Mouse (Mus musculus) MEL (cell line): Measurements from ENCODE around the gene Fmo5. TPM values are rescaled to one million over a fixed set of nuclear protein-coding genes. Genes with fewer than 3 reads are reported as not detected.

Source experiments
- DNase-seq: peaks from one replicate; pipeline ENCODE4 v3.0.0; 2011; ENCODE audit warnings: low read depth, low spot score
- H3K27ac ChIP-seq: 2 replicates; pipeline ENCODE4 v1.5.1; 2012; ENCODE audit warnings: low read depth, mild to moderate bottlenecking, control low read depth, low read length, moderate library complexity; ENCODE audit not compliant: control insufficient read depth
- H3K27me3 ChIP-seq, 2 experiments: fragments of 150-350 bp in 1 of 2; sonication (generic) in 1 of 2; 2 replicates each; pipeline ENCODE4 v1.6.1; 2012; ENCODE audit warnings: low read length in 2 of 2, mild to moderate bottlenecking in 2 of 2, improper control_type of control experiment in 1 of 2, moderate library complexity in 1 of 2; ENCODE audit not compliant: insufficient read depth in 2 of 2, control insufficient read depth in 1 of 2
- H3K36me3 ChIP-seq, 2 experiments: 2 replicates each; pipeline ENCODE4 v1.6.1; 2012 to 2014; ENCODE audit warnings: low read length in 2 of 2, improper control_type of control experiment in 1 of 2, inconsistent platforms in 1 of 2, mild to moderate bottlenecking in 1 of 2; ENCODE audit not compliant: insufficient read depth in 2 of 2, control insufficient read depth in 1 of 2
- H3K4me1 ChIP-seq, 2 experiments: fragments of 150-350 bp in 1 of 2; sonication (generic) in 1 of 2; 2 replicates each; pipeline ENCODE4 v1.6.1; 2012; ENCODE audit warnings: low read length in 2 of 2, improper control_type of control experiment in 1 of 2, mild to moderate bottlenecking in 1 of 2; ENCODE audit not compliant: insufficient read depth in 2 of 2, control insufficient read depth in 1 of 2
- H3K4me3 ChIP-seq, 2 experiments: fragments of 150-350 bp in 1 of 2; sonication (generic) in 1 of 2; 2 replicates each; pipeline ENCODE4 v1.5.1; 2012; ENCODE audit warnings: low read depth in 2 of 2, low read length in 2 of 2, mild to moderate bottlenecking in 2 of 2, moderate library complexity in 2 of 2, control low read depth in 1 of 2, improper control_type of control experiment in 1 of 2; ENCODE audit not compliant: control insufficient read depth in 1 of 2, insufficient read depth in 1 of 2
- H3K79me2 ChIP-seq: 2 replicates; pipeline ENCODE4 v1.6.1; 2012; ENCODE audit warnings: mild to moderate bottlenecking, low read length, moderate library complexity; ENCODE audit not compliant: control insufficient read depth, poor library complexity, insufficient read depth
- H3K9ac ChIP-seq: 2 replicates; pipeline ENCODE4 v1.6.1; 2012; ENCODE audit warnings: low read depth, mild to moderate bottlenecking, control low read depth, low read length, moderate library complexity; ENCODE audit not compliant: control insufficient read depth, poor library complexity, severe bottlenecking
- H3K9me3 ChIP-seq: fragments of 150-350 bp; sonication (generic); replicated peaks from 2 replicates; pipeline ENCODE4 v1.6.1; 2012; ENCODE audit warnings: mild to moderate bottlenecking, low read length, improper control_type of control experiment, moderate library complexity; ENCODE audit not compliant: insufficient read depth
- BHLHE40 ChIP-seq: IDR thresholded peaks from 2 replicates; pipeline ENCODE4 v1.6.1; 2012; ENCODE audit warnings: low read depth, mild to moderate bottlenecking, inconsistent platforms, low read length, improper control_type of control experiment, borderline replicate concordance
- CHD1 ChIP-seq: IDR thresholded peaks from 2 replicates; pipeline ENCODE4 v1.6.1; 2012; ENCODE audit warnings: low read depth, mild to moderate bottlenecking, inconsistent platforms, low read length, improper control_type of control experiment
- CHD2 ChIP-seq: IDR thresholded peaks from 2 replicates; pipeline ENCODE4 v1.6.1; 2011; ENCODE audit warnings: low read length, improper control_type of control experiment
- ELF1 ChIP-seq: IDR thresholded peaks from 2 replicates; pipeline ENCODE4 v1.6.1; 2014; ENCODE audit warnings: low read depth, mild to moderate bottlenecking, inconsistent platforms, low read length, improper control_type of control experiment, moderate library complexity
- EP300 ChIP-seq, 2 experiments: IDR thresholded peaks; 2 replicates each; pipeline ENCODE4 v1.6.1; 2011; ENCODE audit warnings: improper control_type of control experiment in 2 of 2, low read length in 2 of 2, low read depth in 1 of 2, mild to moderate bottlenecking in 1 of 2
- ETS1 ChIP-seq: IDR thresholded peaks from 2 replicates; pipeline ENCODE4 v1.6.1; 2012; ENCODE audit warnings: low read depth, mild to moderate bottlenecking, inconsistent platforms, low read length, improper control_type of control experiment, moderate library complexity
- MAX ChIP-seq: IDR thresholded peaks from 2 replicates; pipeline ENCODE4 v1.6.1; 2011; ENCODE audit warnings: low read length, improper control_type of control experiment
- MAZ ChIP-seq: IDR thresholded peaks from 2 replicates; pipeline ENCODE4 v1.6.1; 2012; ENCODE audit warnings: low read depth, mild to moderate bottlenecking, inconsistent platforms, low read length, improper control_type of control experiment
- MXI1 ChIP-seq: IDR thresholded peaks from 2 replicates; pipeline ENCODE4 v1.6.1; 2011; ENCODE audit warnings: mild to moderate bottlenecking, low read depth, low read length, improper control_type of control experiment
- MYB ChIP-seq: IDR thresholded peaks from 2 replicates; pipeline ENCODE4 v1.6.1; 2011; ENCODE audit warnings: mild to moderate bottlenecking, low read depth, low read length, improper control_type of control experiment
- POLR2AphosphoS5 ChIP-seq: IDR thresholded peaks from 2 replicates; pipeline ENCODE4 v1.6.1; 2012; ENCODE audit warnings: low read depth, borderline replicate concordance, mild to moderate bottlenecking, inconsistent platforms, low read length, moderate library complexity, mixed read lengths
- SIN3A ChIP-seq: IDR thresholded peaks from 2 replicates; pipeline ENCODE4 v1.6.1; 2012; ENCODE audit warnings: low read length, improper control_type of control experiment, inconsistent platforms
- SMC3 ChIP-seq: IDR thresholded peaks from 2 replicates; pipeline ENCODE4 v1.6.1; 2011; ENCODE audit warnings: low read depth, low read length, improper control_type of control experiment
- USF1 ChIP-seq: IDR thresholded peaks from 2 replicates; pipeline ENCODE4 v1.6.1; 2014; ENCODE audit warnings: low read depth, mild to moderate bottlenecking, inconsistent platforms, low read length, improper control_type of control experiment, moderate library complexity
- ZC3H11A ChIP-seq: IDR thresholded peaks from 2 replicates; pipeline ENCODE4 v1.6.1; 2012; ENCODE audit warnings: low read depth, mild to moderate bottlenecking, inconsistent platforms, low read length, improper control_type of control experiment
- ZKSCAN1 ChIP-seq: IDR thresholded peaks from 2 replicates; pipeline ENCODE4 v1.6.1; 2012; ENCODE audit warnings: low read depth, mild to moderate bottlenecking, inconsistent platforms, low read length, improper control_type of control experiment, moderate library complexity
- ZMIZ1 ChIP-seq: IDR thresholded peaks from 2 replicates; pipeline ENCODE4 v1.6.1; 2012; ENCODE audit warnings: low read depth, mild to moderate bottlenecking, inconsistent platforms, low read length, improper control_type of control experiment, moderate library complexity
- polyA plus RNA-seq, 2 experiments: library from polyadenylated mRNA; stranded (reverse) in 1 of 2; unstranded in 1 of 2; fragments of >175 nt in 1 of 2; fragments of >200 nt in 1 of 2; gene quantifications; 2 replicates each; pipeline versions ENCODE4 v1.2.1 to v1.2.4; 2012; ENCODE audit warnings: low replicate concordance in 2 of 2, low read depth in 1 of 2; ENCODE audit not compliant: insufficient read length in 2 of 2, insufficient read depth in 1 of 2, missing spikeins in 1 of 2
- total RNA-seq: library from RNA; depleted of rRNA; stranded (reverse); fragments of 300-350 nt; gene quantifications from 2 replicates; pipeline ENCODE4 v1.2.3, GENCODE M21; 2012

Gene Fmo5
- total and polyA plus RNA-seq, 3 experiments = 0.12 to 0.39 TPM; not detected in 1

GRCm38 (mm10) chr3:97681321-97682158 lies 52.9 kb downstream of the Fmo5 start (continued):
- TF ChIP-seq SMC3 (peak; percentile 90), ZC3H11A (peak; percentile 92), BHLHE40 (0 out of 2 replicates have a peak, but pooled peaks have one; percentile 57), ZKSCAN1 (peak; percentile 34; the same call in 1 of the 2 replicates), ZMIZ1 (peak; percentile 38; the same call in 1 of the 2 replicates)

GRCm38 (mm10) chr3:97682159-97682502 lies 53.5 kb downstream of the Fmo5 start:
- H3K36me3 ChIP-seq = peaks cover 0 to 5% of the 10 kb centered on the region in 2 experiments; a peak in 2 of 4 replicates
- DNase-seq = peak; percentile 86
- H3K27ac ChIP-seq = peak overlapping the region; percentile 64
- H3K4me3 ChIP-seq = peak overlapping the region; percentile 67 to 80
- no peaks in the 10 kb centered on the region for H3K27me3 ChIP-seq
- H3K9ac ChIP-seq = peak overlapping the region; percentile 72
- TF ChIP-seq CHD1 (no peak), EP300 (IDR thresholded peaks at IDR 0.05; ENCODE audit: low read depth in 1 of 2, low read length in 2 of 2) (0 out of 4 replicates have a peak, but pooled peaks of 1 of the 2 experiments have one; percentile 3), ZC3H11A (no peak), ZKSCAN1 (0 out of 2 replicates have a peak, but pooled peaks have one; percentile 2), USF1 (no peak), MAX (0 out of 2 replicates have a peak, but pooled peaks have one; percentile 27), ELF1 (no peak), CHD2 (peak; percentile 48; the same call in 1 of the 2 replicates), ZMIZ1 (0 out of 2 replicates have a peak, but pooled peaks have one; percentile 10), SIN3A (no peak), MXI1 (no peak; the same call in 1 of the 2 replicates), POLR2AphosphoS5 (no peak), MAZ (no peak), ETS1 (peak; percentile 8; the same call in 1 of the 2 replicates), MYB (no peak; the same call in 1 of the 2 replicates)
- TF ChIP-seq, all 39 proteins: peak for 6
- H3K9me3 ChIP-seq = no peaks in the 10 kb centered on the region
- H3K79me2 ChIP-seq = no peaks in the 10 kb centered on the region; the same call in 1 of the 2 replicates
- peaks cover 2 to 12% of the 10 kb centered on the region in 2 experiments; a peak in 3 of 4 replicates for H3K4me1 ChIP-seq
